Mouse (Mus musculus) lung, postnatal 0 days (tissue): Measurements from ENCODE around the gene Rapgef6.

Source experiments
- CTCF ChIP-seq: IDR thresholded peaks from 2 replicates; pipeline ENCODE4 v1.5.1; 2016; ENCODE audit warnings: antibody characterized with exemption, mild to moderate bottlenecking
- EP300 ChIP-seq: IDR thresholded peaks from 2 replicates; pipeline ENCODE4 v1.6.1; 2016; ENCODE audit warnings: antibody characterized with exemption, mild to moderate bottlenecking, control low read depth

GRCm38 (mm10) chr11:54741330-54741729 lies 218.7 kb downstream of the Rapgef6 start:
- TF ChIP-seq CTCF (no peak), EP300 (no peak)
